Mouse (Mus musculus) olfactory bulb, adult 2 months (tissue): ENCODE measurements around the gene Slc6a20b.

Source experiments
- CTCF ChIP-seq: fragments of 200-500 bp; IDR thresholded peaks from 2 replicates; pipeline ENCODE4 v1.5.1; 2012; ENCODE audit warnings: low read depth, mild to moderate bottlenecking, low read length, moderate library complexity; ENCODE audit not compliant: insufficient read depth
- POLR2A ChIP-seq: fragments of 200-500 bp; IDR thresholded peaks from 2 replicates; pipeline ENCODE4 v1.6.1; 2012; ENCODE audit warnings: mild to moderate bottlenecking, low read depth, low read length, moderate library complexity; ENCODE audit not compliant: insufficient read depth

GRCm38 (mm10) chr9:123601529-123601928, 30.8 kb downstream of the Slc6a20b start:
- TF ChIP-seq CTCF: no peak
- TF ChIP-seq POLR2A: no peak
